Mouse (Mus musculus) forebrain, embryonic 16.5 days (tissue): ENCODE measurements at regions not wholly inside any gene's neighbourhood (a gene's known extent, or its start where the extent isn't known, plus 50 kb on each side); places are given as distances from the start of the nearest gene placed in this dataset. TPM values are rescaled to one million over a fixed set of nuclear protein-coding genes. Genes with fewer than 3 reads are reported as not detected.
"Not testable (repeated sequence)": the region's sequence is repeated elsewhere in the genome, so short reads cannot be mapped to it uniquely, and the experiment has no call there.

ENCODE experiments used
- ATAC-seq: fragments of 200-750 bp; cut with Nextera tagmentation; 2 replicates; pipeline ENCODE4 v1.8.0; 2017; ENCODE audit warnings: mild to moderate bottlenecking, moderate library complexity
- H3K27ac ChIP-seq: fragments of 300-500 bp; sonication (generic); 2 replicates; pipeline ENCODE4 v1.5.1; 2014; ENCODE audit warnings: low read length, control low read depth
- H3K27me3 ChIP-seq: fragments of 300-500 bp; sonication (generic); replicated peaks from 2 replicates; pipeline ENCODE4 v1.6.1; 2014; ENCODE audit warnings: low read length; ENCODE audit not compliant: control insufficient read depth, insufficient read depth
- H3K36me3 ChIP-seq: fragments of 300-500 bp; sonication (generic); 2 replicates; pipeline ENCODE4 v1.6.1; 2014; ENCODE audit not compliant: control insufficient read depth, insufficient read depth
- H3K4me1 ChIP-seq: fragments of 300-500 bp; sonication (generic); replicated peaks from 2 replicates; pipeline ENCODE4 v1.6.1; 2014; ENCODE audit warnings: low read length; ENCODE audit not compliant: control insufficient read depth, insufficient read depth
- H3K4me2 ChIP-seq: fragments of 300-500 bp; sonication (generic); 2 replicates; pipeline ENCODE4 v1.6.1; 2014; ENCODE audit warnings: mild to moderate bottlenecking, low read length, control low read depth
- H3K4me3 ChIP-seq: fragments of 300-500 bp; sonication (generic); replicated peaks from 2 replicates; pipeline ENCODE4 v1.5.1; 2014; ENCODE audit warnings: mild to moderate bottlenecking, low read length, control low read depth
- H3K9ac ChIP-seq: fragments of 300-500 bp; sonication (generic); replicated peaks from 2 replicates; pipeline ENCODE4 v1.6.1; 2014; ENCODE audit warnings: low read depth, low read length, control low read depth
- H3K9me3 ChIP-seq: fragments of 300-500 bp; sonication (generic); 2 replicates; pipeline ENCODE4 v1.6.1; 2016; ENCODE audit warnings: low read length; ENCODE audit not compliant: control insufficient read depth
- WGBS: fragments of 180-500 bp; shearing (Covaris S2); extraction: QIAGEN DNeasy Blood & Tissue Kit; methylation state at CpG from one replicate; pipeline ENCODE4 v1.1.7; 2014; 5-methylcytosine and 5-hydroxymethylcytosine counted together
- microRNA-seq: library from miRNA; unstranded; fragments of <30 nt; microRNA quantifications from one replicate; pipeline ENCODE4, GENCODE M21; 2017

GRCm38 (mm10) chr13:62078893-62079292, 50.8 kb upstream of the Zfp808 start:
- H3K4me1 ChIP-seq, H3K9ac ChIP-seq, H3K4me2 ChIP-seq, H3K36me3 ChIP-seq, H3K27ac ChIP-seq, H3K4me3 ChIP-seq, ATAC-seq, H3K27me3 ChIP-seq, H3K9me3 ChIP-seq: not testable (repeated sequence)
- WGBS, result 91% methylated on average over 9 of the region's 9 CpGs

Small RNA genes lying in the stretch of these regions (microRNA-seq; reads per million reads assigned to microRNA genes)
- not detected for gene Gm25649
